Mouse (Mus musculus) liver, adult 2 months (tissue): ENCODE measurements around the gene 4430402I18Rik. TPM values are rescaled to one million over a fixed set of nuclear protein-coding genes. Genes with fewer than 3 reads are reported as not detected.

ENCODE experiments used
- DNase-seq: peaks from one replicate; pipeline ENCODE4 v3.0.0-alpha.2; 2011; ENCODE audit warnings: low read depth, low spot score; ENCODE audit errors: extremely low read depth
- H3K27ac ChIP-seq: fragments of 200-500 bp; replicated peaks from 2 replicates; pipeline ENCODE4 v1.5.1; 2012; ENCODE audit warnings: low read depth, mild to moderate bottlenecking, control low read depth, inconsistent platforms, low read length; ENCODE audit not compliant: insufficient read depth
- H3K27me3 ChIP-seq: fragments of 200-500 bp; 2 replicates; pipeline ENCODE4 v1.6.1; 2012; ENCODE audit warnings: mild to moderate bottlenecking, moderate library complexity, low read length, inconsistent platforms; ENCODE audit not compliant: control insufficient read depth, insufficient read depth
- H3K36me3 ChIP-seq: fragments of 200-500 bp; 2 replicates; pipeline ENCODE4 v1.6.1; 2012; ENCODE audit warnings: low read length, inconsistent platforms; ENCODE audit not compliant: control insufficient read depth, insufficient read depth
- H3K4me1 ChIP-seq: fragments of 200-500 bp; 2 replicates; pipeline ENCODE4 v1.6.1; 2011; ENCODE audit warnings: low read length; ENCODE audit not compliant: control insufficient read depth, insufficient read depth
- H3K4me3 ChIP-seq: fragments of 200-500 bp; 2 replicates; pipeline ENCODE4 v1.5.1; 2011; ENCODE audit warnings: low read depth, mild to moderate bottlenecking, control low read depth, low read length, moderate library complexity; ENCODE audit not compliant: insufficient read depth
- H3K79me2 ChIP-seq: fragments of 200-500 bp; 2 replicates; pipeline ENCODE4 v1.6.1; 2012; ENCODE audit warnings: inconsistent platforms, mild to moderate bottlenecking, low read length, moderate library complexity; ENCODE audit not compliant: control insufficient read depth, insufficient read depth
- H3K9ac ChIP-seq: fragments of 200-500 bp; 2 replicates; pipeline ENCODE4 v1.6.1; 2012; ENCODE audit warnings: low read depth, mild to moderate bottlenecking, control low read depth, inconsistent platforms, low read length
- CTCF ChIP-seq: fragments of 200-500 bp; IDR thresholded peaks from 2 replicates; pipeline ENCODE4 v1.5.1; 2011; ENCODE audit warnings: low read depth, low read length, control low read depth
- POLR2A ChIP-seq: fragments of 200-500 bp; IDR thresholded peaks from 2 replicates; pipeline ENCODE4 v1.6.1; 2011; ENCODE audit warnings: low read length, control low read depth; ENCODE audit not compliant: insufficient read depth; ENCODE audit errors: extremely low read depth
- WGBS: fragments of 180-500 bp; shearing (Covaris S2); methylation state at CpG from one replicate; pipeline ENCODE4 v1.1.7; 2018; 5-methylcytosine and 5-hydroxymethylcytosine counted together
- polyA plus RNA-seq: library from polyadenylated mRNA; depleted of rRNA; stranded (reverse); fragments of >200 nt; gene quantifications from 2 replicates; pipeline ENCODE4 v1.2.3, GENCODE M21; 2012
- total RNA-seq: library from RNA; depleted of rRNA; stranded (reverse); fragments of >200 nt; gene quantifications from 2 replicates; pipeline ENCODE4 v1.2.3, GENCODE M21; 2014

The 4430402I18Rik gene
- total and polyA plus RNA-seq, 2 experiments = 1.8 to 3.4 TPM

- TF ChIP-seq POLR2A (no peak), CTCF (no peak)
- Histone ChIP-seq H3K27ac (no peak overlapping the region), H3K36me3 (no peaks in the 10 kb centered on the region), H3K4me3 (no peak overlapping the region), H3K4me1 (peaks cover 13% of the 10 kb centered on the region), H3K9ac (no peak overlapping the region), H3K27me3 (no peaks in the 10 kb centered on the region), H3K79me2 (no peaks in the 10 kb centered on the region)
- DNase-seq = peak; percentile 84
- WGBS = 19% methylated on average over 4 of the region's 4 CpGs
These were observed 51.1 kb downstream of the 4430402I18Rik start for GRCm38 (mm10) chr19:28916492-28916891.

DNA sequence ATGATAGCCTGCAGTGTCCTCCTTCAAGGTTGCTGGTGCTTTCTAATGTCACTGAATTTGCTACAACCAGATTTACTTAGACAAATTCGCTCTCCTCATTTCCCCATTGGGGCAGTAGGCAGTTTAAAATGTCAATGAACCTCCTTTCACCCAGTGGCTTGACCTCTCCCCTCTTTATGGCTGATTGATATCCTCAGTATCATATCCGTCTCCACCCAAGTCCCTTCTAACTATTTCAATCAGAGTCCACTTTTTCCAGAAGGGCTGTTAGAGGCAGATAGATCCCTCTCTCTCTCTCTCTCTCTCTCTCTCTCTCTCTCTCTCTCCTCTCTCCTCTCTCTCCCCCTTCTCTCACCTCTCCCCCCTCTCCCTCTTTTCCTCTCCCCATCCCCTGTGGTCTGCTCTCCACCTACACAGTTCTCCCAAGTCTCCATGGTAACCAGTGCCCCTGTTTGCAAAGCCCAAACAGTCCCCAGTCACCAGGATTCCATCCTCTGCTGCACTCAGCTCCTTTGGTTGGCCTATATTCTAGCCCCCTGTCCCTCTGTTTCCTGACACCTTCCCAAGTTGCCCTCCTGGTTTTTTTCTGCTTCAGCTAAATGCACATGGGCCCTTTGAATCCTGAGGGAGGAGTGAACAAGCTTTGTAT, 51.9 kb downstream of the 4430402I18Rik start:
- 36% methylated on average over 2 of the region's 2 CpGs for WGBS
- peak; percentile 49 for DNase-seq

DNA sequence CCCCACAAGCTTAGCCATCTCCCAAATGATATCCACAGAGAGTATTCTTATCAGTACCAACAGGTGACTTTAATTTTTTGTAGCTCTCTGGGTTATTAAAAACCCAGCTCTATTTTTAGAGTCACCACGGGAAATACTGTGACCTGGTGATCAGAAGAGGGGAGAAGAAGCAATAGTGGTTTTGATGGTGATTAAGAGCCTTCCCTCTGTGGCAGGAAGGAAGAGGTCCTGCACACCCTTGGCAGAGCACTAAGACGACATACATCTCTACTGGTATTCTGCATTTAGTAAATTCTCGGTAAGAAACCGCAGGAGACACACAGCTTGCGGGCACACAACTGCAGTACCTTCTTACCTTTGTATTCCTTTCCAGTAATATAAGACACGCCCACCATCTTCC, 53.0 kb downstream of the 4430402I18Rik start:
- H3K36me3 ChIP-seq = no peaks in the 10 kb centered on the region
- no peak overlapping the region for H3K4me3 ChIP-seq
- TF ChIP-seq CTCF = no peak
- no peak for TF ChIP-seq POLR2A
- no peak for DNase-seq
- no peaks in the 10 kb centered on the region for H3K27me3 ChIP-seq
- H3K79me2 ChIP-seq = no peaks in the 10 kb centered on the region
- 83% methylated on average over 6 of the region's 6 CpGs for WGBS
- H3K27ac ChIP-seq = no peak overlapping the region
- peaks cover 13% of the 10 kb centered on the region for H3K4me1 ChIP-seq
- H3K9ac ChIP-seq = no peak overlapping the region

More for the DNA sequence above, 51.9 kb downstream of the 4430402I18Rik start:
- Histone ChIP-seq H3K4me3 (no peak overlapping the region), H3K27ac (no peak overlapping the region), H3K27me3 (no peaks in the 10 kb centered on the region), H3K79me2 (no peaks in the 10 kb centered on the region), H3K9ac (no peak overlapping the region), H3K36me3 (no peaks in the 10 kb centered on the region), H3K4me1 (peaks cover 13% of the 10 kb centered on the region)
- TF ChIP-seq POLR2A (no peak), CTCF (no peak)

- DNase-seq = no peak
- Histone ChIP-seq H3K27me3 (no peaks in the 10 kb centered on the region), H3K27ac (no peak overlapping the region), H3K9ac (no peak overlapping the region), H3K36me3 (no peaks in the 10 kb centered on the region), H3K4me3 (no peak overlapping the region), H3K79me2 (no peaks in the 10 kb centered on the region), H3K4me1 (no peaks in the 10 kb centered on the region)
- TF ChIP-seq POLR2A (no peak), CTCF (no peak)
- 86% methylated on average over 9 of the region's 9 CpGs for WGBS
These were observed 58.9 kb downstream of the 4430402I18Rik start for GRCm38 (mm10) chr19:28908693-28909092.

DNA sequence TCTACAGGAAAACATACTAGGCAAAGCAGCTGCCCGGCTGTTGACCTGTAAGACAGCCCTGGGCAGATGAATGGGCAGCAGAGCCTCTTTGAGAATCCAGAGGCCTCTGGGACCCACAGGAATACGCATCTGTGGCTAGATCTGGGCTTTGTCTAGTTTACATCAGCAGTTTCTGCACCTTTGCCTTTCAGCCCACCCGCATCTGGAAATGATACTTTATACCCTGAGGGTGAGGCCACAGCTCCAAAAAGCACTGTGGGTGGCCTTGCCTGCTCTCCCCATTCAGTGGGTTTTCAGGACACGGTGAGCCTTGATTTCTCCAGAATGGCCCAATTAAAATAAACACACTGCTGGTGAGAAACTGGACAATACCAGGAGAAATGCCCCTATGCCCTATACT, 59.4 kb downstream of the 4430402I18Rik start:
- 91% methylated on average over 4 of the region's 4 CpGs for WGBS
- DNase-seq = no peak
- no peak overlapping the region for H3K27ac ChIP-seq
- no peak for TF ChIP-seq CTCF
- TF ChIP-seq POLR2A = no peak
- no peak overlapping the region for H3K4me3 ChIP-seq
- no peaks in the 10 kb centered on the region for H3K27me3 ChIP-seq
- H3K79me2 ChIP-seq = no peaks in the 10 kb centered on the region
- H3K4me1 ChIP-seq = no peaks in the 10 kb centered on the region
- H3K9ac ChIP-seq = no peak overlapping the region
- H3K36me3 ChIP-seq = no peaks in the 10 kb centered on the region

DNA sequence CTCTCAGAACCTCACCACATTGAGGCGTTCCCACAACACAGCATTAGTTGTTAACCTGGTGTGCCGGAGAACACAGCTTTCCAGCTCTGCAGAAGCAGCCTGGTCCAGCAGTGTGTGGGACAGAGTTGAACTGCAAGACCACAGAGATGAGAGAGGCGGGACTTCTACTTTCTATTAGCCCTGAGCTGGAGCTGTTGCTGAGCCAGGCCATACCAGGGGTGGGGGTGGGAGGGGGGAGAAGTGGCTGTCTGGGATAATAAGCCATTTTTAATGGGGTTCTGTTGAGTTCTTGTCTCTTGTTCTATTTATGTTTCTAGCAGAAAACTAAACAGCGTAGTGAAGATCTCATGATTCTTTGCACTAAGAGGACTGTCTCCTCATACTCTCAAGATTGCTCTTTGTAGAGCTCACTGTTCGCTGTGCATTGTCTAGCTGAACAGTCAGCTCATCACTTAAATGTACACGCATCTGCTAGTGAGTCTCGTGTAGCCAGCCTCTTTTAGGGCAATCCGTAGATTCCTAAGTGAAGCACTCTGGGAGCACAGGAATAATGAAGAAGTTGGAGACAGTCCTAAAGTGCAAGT, 64.0 kb downstream of the 4430402I18Rik start:
- H3K27me3 ChIP-seq = no peaks in the 10 kb centered on the region
- H3K27ac ChIP-seq = no peak overlapping the region
- H3K4me1 ChIP-seq = no peaks in the 10 kb centered on the region
- WGBS = 89% methylated on average over 8 of the region's 8 CpGs
- no peak overlapping the region for H3K4me3 ChIP-seq
- TF ChIP-seq POLR2A (no peak), CTCF (no peak)
- no peak overlapping the region for H3K9ac ChIP-seq
- H3K36me3 ChIP-seq = no peaks in the 10 kb centered on the region
- H3K79me2 ChIP-seq = no peaks in the 10 kb centered on the region
- no peak for DNase-seq
